Mouse (Mus musculus): Measurements from ENCODE around the gene Mefv. TPM values are rescaled to one million over a fixed set of nuclear protein-coding genes. Genes with fewer than 3 reads are reported as not detected.

Gene Mefv
- not detected in 2 replicates for polyA plus RNA-seq (2014; fragmentation: Nextera tagmentation; extraction: Ambion mirVana)

- Histone ChIP-seq H3K9me3 (ENCODE audit: control insufficient read depth, low read length) (no peaks in the 10 kb centered on the region), H3K36me3 (ENCODE audit: control insufficient read depth, insufficient read depth, low read length) (no peaks in the 10 kb centered on the region), H3K4me1 (ENCODE audit: control insufficient read depth, insufficient read depth, low read length) (no peaks in the 10 kb centered on the region), H3K9ac (ENCODE audit: low read depth, low read length) (no peak within 1 kb of the TSS), H3K27me3 (ENCODE audit: control insufficient read depth, insufficient read depth, low read length) (no peaks in the 10 kb centered on the region), H3K4me3 (ENCODE audit: low read length) (no peak within 1 kb of the TSS), H3K4me2 (replicated peaks; ENCODE audit: low read depth, low read length) (no peak within 1 kb of the TSS), H3K27ac (ENCODE audit: low read depth, low read length) (no peak within 1 kb of the TSS)
- ATAC-seq (ENCODE audit: low FRiP score, low TSS enrichment) = no peak
- 90% methylated on average over 6 of the region's 6 CpGs for WGBS
These were observed at the start of gene Mefv for GRCm38 (mm10) chr16:3717980-3718379. Gene Mefv (minus strand): TSS chr16:3718097.

- Histone ChIP-seq H3K27me3 (ENCODE audit: control insufficient read depth, insufficient read depth, low read length) (no peaks in the 10 kb centered on the region), H3K4me2 (replicated peaks; ENCODE audit: low read depth, low read length) (no peak overlapping the region), H3K4me3 (ENCODE audit: low read length) (no peak overlapping the region), H3K36me3 (ENCODE audit: control insufficient read depth, insufficient read depth, low read length) (peaks cover 55% of the 10 kb centered on the region), H3K9ac (ENCODE audit: low read depth, low read length) (no peak overlapping the region), H3K9me3 (ENCODE audit: control insufficient read depth, low read length) (peaks cover 22% of the 10 kb centered on the region; the same call in 1 of the 2 replicates), H3K4me1 (ENCODE audit: control insufficient read depth, insufficient read depth, low read length) (peaks cover 9% of the 10 kb centered on the region), H3K27ac (ENCODE audit: low read depth, low read length) (no peak overlapping the region)
- WGBS = 94% methylated on average over 3 of the region's 3 CpGs
- no peak for ATAC-seq (ENCODE audit: low FRiP score, low TSS enrichment)
These were observed 31.1 kb upstream of the Mefv start for GRCm38 (mm10) chr16:3748976-3749375.

- H3K9ac ChIP-seq (ENCODE audit: low read depth, low read length) = no peak overlapping the region
- peak overlapping the region; percentile 84 for H3K4me2 ChIP-seq (replicated peaks; ENCODE audit: low read depth, low read length)
- peaks cover 40% of the 10 kb centered on the region for H3K36me3 ChIP-seq (ENCODE audit: control insufficient read depth, insufficient read depth, low read length)
- no peak for ATAC-seq (ENCODE audit: low FRiP score, low TSS enrichment)
- H3K4me3 ChIP-seq (ENCODE audit: low read length) = peak overlapping the region; percentile 83; the same call in 1 of the 2 replicates
- H3K27ac ChIP-seq (ENCODE audit: low read depth, low read length) = no peak overlapping the region
- H3K27me3 ChIP-seq (ENCODE audit: control insufficient read depth, insufficient read depth, low read length) = no peaks in the 10 kb centered on the region
- peaks cover 20% of the 10 kb centered on the region; the same call in 1 of the 2 replicates for H3K9me3 ChIP-seq (ENCODE audit: control insufficient read depth, low read length)
- peaks cover 9% of the 10 kb centered on the region for H3K4me1 ChIP-seq (ENCODE audit: control insufficient read depth, insufficient read depth, low read length)
- 85% methylated on average over 4 of the region's 4 CpGs for WGBS
These were observed 27.8 kb upstream of the Mefv start for GRCm38 (mm10) chr16:3745656-3746055.

GRCm38 (mm10) chr16:3744186-3744700 is 26.3 kb upstream of the Mefv start:
- Histone ChIP-seq H3K27me3 (ENCODE audit: control insufficient read depth, insufficient read depth, low read length) (no peaks in the 10 kb centered on the region), H3K36me3 (ENCODE audit: control insufficient read depth, insufficient read depth, low read length) (peaks cover 26% of the 10 kb centered on the region)
- peak; percentile 0; the same call in 1 of the 2 replicates for ATAC-seq (ENCODE audit: low FRiP score, low TSS enrichment)

GRCm38 (mm10) chr16:3743503-3744185 is 25.7 kb upstream of the Mefv start, which contains the start of gene Zfp263:
Gene Zfp263 (plus strand): TSS chr16:3744093.
- H3K27ac ChIP-seq (ENCODE audit: low read depth, low read length) = peak within 1 kb of the TSS; percentile 86
- H3K36me3 ChIP-seq (ENCODE audit: control insufficient read depth, insufficient read depth, low read length) = peaks cover 20% of the 10 kb centered on the region
- H3K27me3 ChIP-seq (ENCODE audit: control insufficient read depth, insufficient read depth, low read length) = no peaks in the 10 kb centered on the region
- H3K4me3 ChIP-seq (ENCODE audit: low read length) = peak within 1 kb of the TSS; percentile 83
- H3K4me2 ChIP-seq (replicated peaks; ENCODE audit: low read depth, low read length) = peak within 1 kb of the TSS; percentile 84
- H3K4me1 ChIP-seq (ENCODE audit: control insufficient read depth, insufficient read depth, low read length) = peaks cover 9% of the 10 kb centered on the region
- H3K9me3 ChIP-seq (ENCODE audit: control insufficient read depth, low read length) = peaks cover 8% of the 10 kb centered on the region; the same call in 1 of the 2 replicates
- peak within 1 kb of the TSS; percentile 72 for H3K9ac ChIP-seq (ENCODE audit: low read depth, low read length)
- ATAC-seq (ENCODE audit: low FRiP score, low TSS enrichment) = peak; percentile 98
- under 1% methylated on average over 42 of the region's 42 CpGs for WGBS

More at GRCm38 (mm10) chr16:3744186-3744700, 26.3 kb upstream of the Mefv start:
- Histone ChIP-seq H3K4me1 (ENCODE audit: control insufficient read depth, insufficient read depth, low read length) (peaks cover 9% of the 10 kb centered on the region), H3K4me3 (ENCODE audit: low read length) (peak overlapping the region; percentile 83), H3K9me3 (ENCODE audit: control insufficient read depth, low read length) (peaks cover 13% of the 10 kb centered on the region; the same call in 1 of the 2 replicates), H3K27ac (ENCODE audit: low read depth, low read length) (peak overlapping the region; percentile 75), H3K4me2 (replicated peaks; ENCODE audit: low read depth, low read length) (peak overlapping the region; percentile 84), H3K9ac (ENCODE audit: low read depth, low read length) (peak overlapping the region; percentile 72)
- WGBS = 1% methylated on average over 32 of the region's 32 CpGs

GRCm38 (mm10) chr16:3742466-3742865 is 24.6 kb upstream of the Mefv start:
- H3K4me2 ChIP-seq (replicated peaks; ENCODE audit: low read depth, low read length) = no peak overlapping the region
- H3K36me3 ChIP-seq (ENCODE audit: control insufficient read depth, insufficient read depth, low read length) = peaks cover 11% of the 10 kb centered on the region
- ATAC-seq (ENCODE audit: low FRiP score, low TSS enrichment) = no peak
- H3K27ac ChIP-seq (ENCODE audit: low read depth, low read length) = no peak overlapping the region
- H3K4me1 ChIP-seq (ENCODE audit: control insufficient read depth, insufficient read depth, low read length) = peaks cover 9% of the 10 kb centered on the region
- H3K4me3 ChIP-seq (ENCODE audit: low read length) = no peak overlapping the region
- H3K27me3 ChIP-seq (ENCODE audit: control insufficient read depth, insufficient read depth, low read length) = no peaks in the 10 kb centered on the region
- 97% methylated on average over 6 of the region's 6 CpGs for WGBS
- H3K9ac ChIP-seq (ENCODE audit: low read depth, low read length) = no peak overlapping the region
- no peaks in the 10 kb centered on the region; the same call in 1 of the 2 replicates for H3K9me3 ChIP-seq (ENCODE audit: control insufficient read depth, low read length)

- H3K4me2 ChIP-seq (replicated peaks; ENCODE audit: low read depth, low read length) = no peak overlapping the region
- no peaks in the 10 kb centered on the region for H3K4me1 ChIP-seq (ENCODE audit: control insufficient read depth, insufficient read depth, low read length)
- no peaks in the 10 kb centered on the region for H3K36me3 ChIP-seq (ENCODE audit: control insufficient read depth, insufficient read depth, low read length)
- no peaks in the 10 kb centered on the region for H3K9me3 ChIP-seq (ENCODE audit: control insufficient read depth, low read length)
- no peak overlapping the region for H3K27ac ChIP-seq (ENCODE audit: low read depth, low read length)
- H3K4me3 ChIP-seq (ENCODE audit: low read length) = no peak overlapping the region
- ATAC-seq (ENCODE audit: low FRiP score, low TSS enrichment) = no peak
- H3K27me3 ChIP-seq (ENCODE audit: control insufficient read depth, insufficient read depth, low read length) = no peaks in the 10 kb centered on the region
- 73% methylated on average over 1 of the region's 1 CpGs for WGBS
- H3K9ac ChIP-seq (ENCODE audit: low read depth, low read length) = no peak overlapping the region
These were observed 15.4 kb upstream of the Mefv start for GRCm38 (mm10) chr16:3733198-3733732.

- no peaks in the 10 kb centered on the region for H3K36me3 ChIP-seq (ENCODE audit: control insufficient read depth, insufficient read depth, low read length)
- no peak overlapping the region for H3K9ac ChIP-seq (ENCODE audit: low read depth, low read length)
- H3K4me1 ChIP-seq (ENCODE audit: control insufficient read depth, insufficient read depth, low read length) = no peaks in the 10 kb centered on the region
- H3K27me3 ChIP-seq (ENCODE audit: control insufficient read depth, insufficient read depth, low read length) = no peaks in the 10 kb centered on the region
- no peaks in the 10 kb centered on the region for H3K9me3 ChIP-seq (ENCODE audit: control insufficient read depth, low read length)
- ATAC-seq (ENCODE audit: low FRiP score, low TSS enrichment) = no peak
- H3K4me2 ChIP-seq (replicated peaks; ENCODE audit: low read depth, low read length) = no peak overlapping the region
- no peak overlapping the region for H3K27ac ChIP-seq (ENCODE audit: low read depth, low read length)
- WGBS = 85% methylated on average over 4 of the region's 4 CpGs
- no peak overlapping the region for H3K4me3 ChIP-seq (ENCODE audit: low read length)
These were observed 14.7 kb upstream of the Mefv start for GRCm38 (mm10) chr16:3732612-3733011.

Data from kidney, embryonic 14.5 days (tissue).